Mouse (Mus musculus) heart, postnatal 0 days (tissue): ENCODE data around the gene Dnah8. TPM values are rescaled to one million over a fixed set of nuclear protein-coding genes. Genes with fewer than 3 reads are reported as not detected.

Experiments used
- ATAC-seq: fragments of 200-750 bp; cut with Nextera tagmentation; 2 replicates; pipeline ENCODE4 v1.8.0; 2017; ENCODE audit warnings: low read depth, moderate number of reproducible peaks, moderate library complexity; ENCODE audit not compliant: insufficient read depth
- DNase-seq: peaks from one replicate; pipeline ENCODE4 v3.0.0-alpha.2; 2016; ENCODE audit warnings: low spot score
- H3K27ac ChIP-seq: fragments of 300-500 bp; sonication (generic); 2 replicates; pipeline ENCODE4 v1.5.1; 2014; ENCODE audit warnings: low read depth, mild to moderate bottlenecking
- H3K27me3 ChIP-seq: fragments of 300-500 bp; sonication (generic); 2 replicates; pipeline ENCODE4 v1.6.1; 2014; ENCODE audit warnings: low read length, mixed read lengths; ENCODE audit not compliant: control insufficient read depth, insufficient read depth
- H3K36me3 ChIP-seq: fragments of 300-500 bp; sonication (generic); replicated peaks from 2 replicates; pipeline ENCODE4 v1.6.1; 2014; ENCODE audit warnings: low read length, mixed read lengths; ENCODE audit not compliant: control insufficient read depth, insufficient read depth
- H3K4me1 ChIP-seq: fragments of 300-500 bp; sonication (generic); 2 replicates; pipeline ENCODE4 v1.6.1; 2014; ENCODE audit warnings: antibody characterized with exemption; ENCODE audit not compliant: control insufficient read depth, insufficient read depth
- H3K4me2 ChIP-seq: fragments of 300-500 bp; sonication (generic); 2 replicates; pipeline ENCODE4 v1.6.1; 2014; ENCODE audit warnings: low read depth, mild to moderate bottlenecking, low read length, moderate library complexity
- H3K4me3 ChIP-seq: fragments of 300-500 bp; sonication (generic); 2 replicates; pipeline ENCODE4 v1.5.1; 2014; ENCODE audit warnings: low read depth, low read length
- H3K9ac ChIP-seq: fragments of 300-500 bp; sonication (generic); replicated peaks from 2 replicates; pipeline ENCODE4 v1.6.1; 2014; ENCODE audit warnings: low read depth, low read length, mixed read lengths
- H3K9me3 ChIP-seq: fragments of 300-500 bp; sonication (generic); replicated peaks from 2 replicates; pipeline ENCODE4 v1.6.1; 2016; ENCODE audit warnings: low read length; ENCODE audit not compliant: control insufficient read depth
- CTCF ChIP-seq: IDR thresholded peaks from 2 replicates; pipeline ENCODE4 v1.5.1; 2016; ENCODE audit warnings: antibody characterized with exemption, control low read depth, low read depth
- EP300 ChIP-seq: IDR thresholded peaks from 2 replicates; pipeline ENCODE4 v1.6.1; 2016; ENCODE audit warnings: antibody characterized with exemption, low read depth
- WGBS: fragments of 180-500 bp; shearing (Covaris S2); extraction: QIAGEN DNeasy Blood & Tissue Kit; methylation state at CpG from one replicate; pipeline ENCODE4 v1.1.7; 2014; 5-methylcytosine and 5-hydroxymethylcytosine counted together
- polyA plus RNA-seq: library from polyadenylated mRNA; unstranded; fragments of >200 nt; fragmentation: Nextera tagmentation; extraction: Ambion mirVana; gene quantifications from 2 replicates; pipeline ENCODE4 v1.2.1, GENCODE M21; 2015
- total RNA-seq: library from RNA; depleted of rRNA; stranded (reverse); fragments of >200 nt; gene quantifications from 2 replicates; pipeline ENCODE4 v1.2.3, GENCODE M21; 2014; ENCODE audit warnings: low replicate concordance

Dnah8 gene
- total and polyA plus RNA-seq, 2 experiments from 2014 or later, result 0.59 to 1.5 TPM

- 50% methylated on average over 5 of the region's 5 CpGs for WGBS
- no peak for TF ChIP-seq CTCF
Measured at GRCm38 (mm10) chr17:30775096-30775495, 150.9 kb downstream of the Dnah8 start.

GRCm38 (mm10) chr17:30781046-30781445, 156.9 kb downstream of the Dnah8 start:
- Histone ChIP-seq H3K4me1 (no peaks in the 10 kb centered on the region), H3K4me2 (no peak overlapping the region), H3K27me3 (no peaks in the 10 kb centered on the region), H3K4me3 (no peak overlapping the region), H3K36me3 (no peaks in the 10 kb centered on the region), H3K9me3 (no peaks in the 10 kb centered on the region), H3K9ac (no peak overlapping the region), H3K27ac (no peak overlapping the region)
- TF ChIP-seq EP300, result no peak
- TF ChIP-seq CTCF, result no peak
- DNase-seq (no peak), ATAC-seq (no peak)
- WGBS, result 81% methylated on average over 8 of the region's 8 CpGs

More at GRCm38 (mm10) chr17:30775096-30775495, 150.9 kb downstream of the Dnah8 start:
- Histone ChIP-seq H3K27me3 (no peaks in the 10 kb centered on the region), H3K9ac (no peak overlapping the region), H3K9me3 (no peaks in the 10 kb centered on the region), H3K4me3 (no peak overlapping the region), H3K4me1 (no peaks in the 10 kb centered on the region), H3K27ac (no peak overlapping the region), H3K36me3 (no peaks in the 10 kb centered on the region), H3K4me2 (no peak overlapping the region)
- ATAC-seq (no peak), DNase-seq (no peak)

GRCm38 (mm10) chr17:30782286-30782685, 158.1 kb downstream of the Dnah8 start:
- Histone ChIP-seq H3K27me3 (no peaks in the 10 kb centered on the region), H3K4me2 (no peak overlapping the region), H3K27ac (no peak overlapping the region), H3K9me3 (no peaks in the 10 kb centered on the region), H3K36me3 (no peaks in the 10 kb centered on the region), H3K4me3 (no peak overlapping the region), H3K4me1 (no peaks in the 10 kb centered on the region), H3K9ac (no peak overlapping the region)
- 71% methylated on average over 14 of the region's 14 CpGs for WGBS
- DNase-seq (no peak), ATAC-seq (no peak)
- TF ChIP-seq EP300, result no peak
- TF ChIP-seq CTCF, result no peak

GRCm38 (mm10) chr17:30788361-30788760, 164.2 kb downstream of the Dnah8 start:
- H3K9ac ChIP-seq, result no peak overlapping the region
- no peak overlapping the region for H3K4me2 ChIP-seq
- H3K4me1 ChIP-seq, result no peaks in the 10 kb centered on the region
- ATAC-seq (no peak), DNase-seq (no peak)
- TF ChIP-seq CTCF (no peak), EP300 (no peak)
- no peaks in the 10 kb centered on the region for H3K36me3 ChIP-seq
- H3K9me3 ChIP-seq, result no peaks in the 10 kb centered on the region
- H3K27ac ChIP-seq, result no peak overlapping the region
- no peak overlapping the region for H3K4me3 ChIP-seq
- WGBS, result 83% methylated on average over 8 of the region's 8 CpGs
- no peaks in the 10 kb centered on the region for H3K27me3 ChIP-seq

- 83% methylated on average over 7 of the region's 7 CpGs for WGBS
- Histone ChIP-seq H3K9ac (no peak overlapping the region), H3K36me3 (no peaks in the 10 kb centered on the region), H3K4me3 (no peak overlapping the region), H3K27me3 (no peaks in the 10 kb centered on the region), H3K27ac (no peak overlapping the region), H3K4me2 (no peak overlapping the region), H3K4me1 (no peaks in the 10 kb centered on the region), H3K9me3 (no peaks in the 10 kb centered on the region)
- no peak for TF ChIP-seq EP300
- no peak for TF ChIP-seq CTCF
- DNase-seq (no peak), ATAC-seq (no peak)
Measured at GRCm38 (mm10) chr17:30790816-30791215, 166.7 kb downstream of the Dnah8 start.

GRCm38 (mm10) chr17:30792396-30792795, 168.2 kb downstream of the Dnah8 start:
- no peak overlapping the region for H3K27ac ChIP-seq
- H3K4me3 ChIP-seq, result no peak overlapping the region
- no peaks in the 10 kb centered on the region for H3K27me3 ChIP-seq
- H3K36me3 ChIP-seq, result no peaks in the 10 kb centered on the region
- TF ChIP-seq EP300, result no peak
- TF ChIP-seq CTCF, result no peak
- no peak overlapping the region for H3K9ac ChIP-seq
- DNase-seq, result no peak
- WGBS, result 83% methylated on average over 6 of the region's 6 CpGs
- no peaks in the 10 kb centered on the region for H3K9me3 ChIP-seq
- no peak overlapping the region for H3K4me2 ChIP-seq
- H3K4me1 ChIP-seq, result no peaks in the 10 kb centered on the region
- no peak for ATAC-seq
